Mouse (Mus musculus): ENCODE measurements around the gene Polr2l. TPM values are rescaled to one million over a fixed set of nuclear protein-coding genes. Genes with fewer than 3 reads are reported as not detected.

Gene Polr2l
- 73.2 and 74.5 TPM in 2 replicates for polyA plus RNA-seq (2016; fragmentation: Nextera tagmentation; extraction: Ambion mirVana)

DNA sequence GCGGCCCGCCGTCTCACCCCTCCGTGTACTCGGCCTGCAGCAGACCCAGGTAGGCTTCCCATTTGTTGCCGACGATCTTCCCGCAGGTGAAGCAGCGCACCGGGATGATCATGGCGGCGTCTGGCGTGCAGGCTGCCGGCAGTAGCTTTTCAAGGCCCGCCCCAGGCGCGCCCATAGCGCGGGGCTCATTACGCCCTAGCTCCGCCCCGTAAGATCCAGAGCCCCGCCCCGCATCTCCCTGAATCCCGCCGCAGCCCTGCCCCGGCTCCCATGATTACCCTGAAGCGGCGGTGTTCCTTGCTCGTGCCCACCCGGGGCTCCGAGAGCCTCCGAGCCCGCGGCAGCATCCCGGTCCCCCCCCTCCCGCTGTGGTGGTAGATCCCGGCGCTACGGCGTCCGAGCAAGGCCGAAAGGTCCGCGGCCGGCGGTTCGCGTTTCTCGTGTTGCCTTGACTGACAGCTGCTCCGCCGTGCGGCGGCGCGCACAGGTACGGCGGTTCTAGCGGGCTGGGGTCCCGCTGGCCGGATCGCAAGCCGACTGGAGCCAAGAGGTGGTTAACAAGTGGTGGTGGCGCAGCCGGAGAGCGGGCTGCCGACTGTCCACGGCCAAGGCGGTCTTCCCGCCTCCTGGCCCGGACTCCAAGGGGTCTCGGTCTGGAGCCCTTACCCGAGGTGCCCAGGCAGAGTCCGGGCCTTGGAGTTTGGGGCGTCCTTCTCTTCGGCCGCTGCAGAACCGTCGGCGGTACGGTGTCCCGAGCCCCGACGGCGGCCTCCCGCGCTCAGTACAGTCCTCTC lies at the start of gene Polr2l, which contains the start of gene Tspan4:
TSS of gene Polr2l (minus strand) at position 122 of the 794 bp plus-strand sequence.
TSS of gene Tspan4 (plus strand) at position 230 of the 794 bp plus-strand sequence.
- H3K4me1 ChIP-seq: peaks cover 50% of the 10 kb centered on the region
- H3K4me3 ChIP-seq: peak within 1 kb of the TSS; percentile 92
- H3K27ac ChIP-seq: peak within 1 kb of the TSS; percentile 99
- no peaks in the 10 kb centered on the region for H3K9me3 ChIP-seq
- H3K27me3 ChIP-seq (ENCODE audit: insufficient read depth, poor library complexity, severe bottlenecking): no peaks in the 10 kb centered on the region
- DNase-seq (ENCODE audit: low spot score): peak; percentile 94
- WGBS: under 1% methylated on average over 87 of the region's 87 CpGs
- H3K36me3 ChIP-seq: peaks cover 25% of the 10 kb centered on the region

DNA sequence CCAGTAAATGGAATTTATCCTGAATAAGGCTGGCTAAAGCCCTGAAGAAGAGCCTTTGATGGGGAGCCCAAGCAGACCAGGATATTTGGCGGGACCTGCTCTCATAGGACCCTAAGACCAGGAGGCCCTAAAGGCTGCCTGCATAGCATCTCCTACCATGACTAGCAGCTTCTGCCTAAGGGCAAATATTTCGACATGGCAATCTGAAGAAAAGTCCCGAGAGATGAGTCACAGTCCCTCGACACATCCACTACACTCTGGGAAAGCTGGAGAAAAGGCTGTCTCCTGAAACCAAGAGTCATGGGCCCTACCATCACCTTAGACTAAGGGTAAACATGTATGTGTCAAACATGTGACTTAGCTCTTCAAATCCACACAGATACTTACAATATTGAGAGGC lies 49.3 kb upstream of the Polr2l start:
- Histone ChIP-seq H3K9me3 (no peaks in the 10 kb centered on the region), H3K27ac (no peak overlapping the region), H3K4me1 (peaks cover 15% of the 10 kb centered on the region), H3K4me3 (no peak overlapping the region), H3K27me3 (ENCODE audit: insufficient read depth, poor library complexity, severe bottlenecking) (no peaks in the 10 kb centered on the region), H3K36me3 (peaks cover 40% of the 10 kb centered on the region)
- DNase-seq (ENCODE audit: low spot score): no peak
- 85% methylated on average over 4 of the region's 4 CpGs for WGBS

DNA sequence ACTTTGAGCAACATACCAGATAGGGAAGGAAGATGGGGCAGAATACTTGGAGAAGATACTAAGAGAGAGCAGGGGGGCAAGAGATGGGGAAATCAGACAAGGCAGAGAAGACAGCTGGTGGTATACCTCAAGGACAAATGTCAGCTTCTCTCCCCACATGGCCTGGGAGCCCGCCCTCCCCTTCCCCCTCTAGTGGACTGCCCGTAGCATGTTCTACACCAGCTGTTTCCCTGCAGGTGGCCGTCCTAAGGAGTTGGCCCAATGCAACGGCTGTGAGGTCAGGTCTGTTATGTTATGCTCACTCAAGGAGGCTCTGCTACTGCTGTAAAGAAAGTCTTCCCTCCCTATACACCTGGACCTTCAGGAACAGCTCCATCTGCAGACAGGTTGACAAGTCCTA lies 48.1 kb upstream of the Polr2l start:
- Histone ChIP-seq H3K36me3 (peaks cover 29% of the 10 kb centered on the region), H3K4me1 (peaks cover 22% of the 10 kb centered on the region), H3K4me3 (no peak overlapping the region), H3K9me3 (no peaks in the 10 kb centered on the region), H3K27ac (0 out of 2 replicates have a peak overlapping the region, but pooled peaks have one; percentile 7), H3K27me3 (ENCODE audit: insufficient read depth, poor library complexity, severe bottlenecking) (no peaks in the 10 kb centered on the region)
- no peak for DNase-seq (ENCODE audit: low spot score)
- 44% methylated on average over 4 of the region's 4 CpGs for WGBS

DNA sequence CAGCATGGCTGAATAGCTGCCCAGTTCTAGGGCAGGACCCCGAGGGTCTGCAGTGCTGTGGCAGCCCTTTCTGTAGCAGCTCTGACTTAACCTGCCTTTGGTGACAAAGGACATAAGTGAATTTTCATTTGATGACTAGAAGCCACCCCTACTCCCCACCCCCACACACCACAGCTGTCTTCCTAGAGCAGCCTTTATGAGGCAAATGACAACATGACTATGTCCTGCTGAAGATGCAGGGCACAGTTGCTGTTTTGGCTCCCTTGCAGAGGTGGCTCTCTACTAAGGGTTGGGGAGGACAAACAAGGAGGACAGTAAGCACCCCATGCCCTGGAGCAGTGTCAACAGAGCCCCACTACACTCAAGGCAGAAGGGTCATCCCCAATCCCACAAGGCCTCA lies 44.9 kb upstream of the Polr2l start:
- no peaks in the 10 kb centered on the region for H3K9me3 ChIP-seq
- no peaks in the 10 kb centered on the region for H3K27me3 ChIP-seq (ENCODE audit: insufficient read depth, poor library complexity, severe bottlenecking)
- peaks cover 26% of the 10 kb centered on the region; the same call in 1 of the 2 replicates for H3K36me3 ChIP-seq
- 65% methylated on average over 1 of the region's 1 CpGs for WGBS
- H3K27ac ChIP-seq: peak overlapping the region; percentile 56
- H3K4me3 ChIP-seq: no peak overlapping the region
- H3K4me1 ChIP-seq: peaks cover 26% of the 10 kb centered on the region
- no peak for DNase-seq (ENCODE audit: low spot score)

DNA sequence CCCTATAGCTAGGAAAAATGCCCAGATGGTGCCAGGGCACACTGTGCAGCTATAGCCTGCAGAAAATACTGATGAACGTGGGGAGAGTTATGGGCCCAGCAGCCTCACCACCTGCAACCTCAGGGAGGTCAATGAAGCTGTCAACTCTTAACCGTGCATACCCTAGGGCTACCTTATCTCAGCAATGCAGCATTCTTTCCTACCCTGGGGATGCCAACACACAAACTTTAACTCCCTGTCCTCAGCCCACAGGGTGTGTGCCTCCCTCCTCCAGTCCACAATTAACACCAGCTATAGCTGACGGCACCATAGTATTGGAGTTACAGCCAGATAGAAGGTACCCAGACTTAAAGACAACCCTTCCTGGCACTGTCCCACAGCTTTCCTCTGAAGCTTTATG lies 44.0 kb upstream of the Polr2l start:
- H3K4me1 ChIP-seq: peaks cover 26% of the 10 kb centered on the region
- H3K27ac ChIP-seq: peak overlapping the region; percentile 56
- H3K36me3 ChIP-seq: peaks cover 29% of the 10 kb centered on the region
- no peaks in the 10 kb centered on the region for H3K27me3 ChIP-seq (ENCODE audit: insufficient read depth, poor library complexity, severe bottlenecking)
- no peak for DNase-seq (ENCODE audit: low spot score)
- WGBS: 33% methylated on average over 3 of the region's 3 CpGs
- no peak overlapping the region for H3K4me3 ChIP-seq
- H3K9me3 ChIP-seq: no peaks in the 10 kb centered on the region

DNA sequence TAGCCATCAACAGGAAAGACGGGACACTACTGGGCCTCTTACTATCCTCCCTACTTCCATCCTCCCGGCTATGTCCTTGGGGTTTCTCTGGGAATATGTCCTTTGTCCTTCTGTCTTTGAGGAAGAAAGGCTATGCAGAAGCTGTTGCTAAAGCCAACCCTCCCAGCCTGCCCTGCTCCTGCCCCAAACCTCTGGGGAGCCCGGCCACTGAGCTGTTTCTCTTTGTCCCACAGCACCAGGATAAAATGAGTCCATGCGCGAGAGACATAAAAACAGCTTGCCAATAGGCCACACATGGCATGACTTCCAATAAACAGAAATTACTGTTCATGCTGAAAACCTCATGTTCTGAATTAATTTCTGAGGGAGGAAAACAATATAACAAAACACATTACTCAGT lies 43.4 kb upstream of the Polr2l start:
- peaks cover 25% of the 10 kb centered on the region for H3K4me1 ChIP-seq
- no peaks in the 10 kb centered on the region for H3K27me3 ChIP-seq (ENCODE audit: insufficient read depth, poor library complexity, severe bottlenecking)
- H3K9me3 ChIP-seq: no peaks in the 10 kb centered on the region
- H3K4me3 ChIP-seq: no peak overlapping the region
- 90% methylated on average over 5 of the region's 5 CpGs for WGBS
- H3K36me3 ChIP-seq: peaks cover 35% of the 10 kb centered on the region
- DNase-seq (ENCODE audit: low spot score): no peak
- no peak overlapping the region for H3K27ac ChIP-seq

DNA sequence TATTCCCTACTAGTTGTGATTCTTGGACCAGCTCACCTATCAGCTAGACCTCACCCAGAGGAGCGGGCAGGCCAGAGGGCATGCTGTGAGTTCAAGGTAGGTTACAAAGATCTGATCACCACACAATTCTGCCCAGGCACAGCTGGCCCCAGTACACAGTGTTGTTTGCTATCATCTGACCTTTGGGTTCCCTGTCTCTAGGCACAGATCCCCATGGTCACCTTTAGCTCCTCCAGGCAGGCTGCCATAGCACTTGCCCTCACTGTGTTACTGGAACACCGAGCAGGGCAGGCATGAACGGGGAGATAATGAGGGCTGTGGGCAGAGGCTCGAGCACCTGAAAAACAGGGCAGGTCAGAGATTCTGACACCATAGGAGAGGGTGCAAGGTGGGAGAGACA lies 42.7 kb upstream of the Polr2l start:
- no peaks in the 10 kb centered on the region for H3K9me3 ChIP-seq
- no peaks in the 10 kb centered on the region for H3K27me3 ChIP-seq (ENCODE audit: insufficient read depth, poor library complexity, severe bottlenecking)
- peaks cover 22% of the 10 kb centered on the region for H3K4me1 ChIP-seq
- H3K4me3 ChIP-seq: no peak overlapping the region
- H3K27ac ChIP-seq: no peak overlapping the region
- 77% methylated on average over 4 of the region's 4 CpGs for WGBS
- peaks cover 40% of the 10 kb centered on the region for H3K36me3 ChIP-seq
- no peak for DNase-seq (ENCODE audit: low spot score)

DNA sequence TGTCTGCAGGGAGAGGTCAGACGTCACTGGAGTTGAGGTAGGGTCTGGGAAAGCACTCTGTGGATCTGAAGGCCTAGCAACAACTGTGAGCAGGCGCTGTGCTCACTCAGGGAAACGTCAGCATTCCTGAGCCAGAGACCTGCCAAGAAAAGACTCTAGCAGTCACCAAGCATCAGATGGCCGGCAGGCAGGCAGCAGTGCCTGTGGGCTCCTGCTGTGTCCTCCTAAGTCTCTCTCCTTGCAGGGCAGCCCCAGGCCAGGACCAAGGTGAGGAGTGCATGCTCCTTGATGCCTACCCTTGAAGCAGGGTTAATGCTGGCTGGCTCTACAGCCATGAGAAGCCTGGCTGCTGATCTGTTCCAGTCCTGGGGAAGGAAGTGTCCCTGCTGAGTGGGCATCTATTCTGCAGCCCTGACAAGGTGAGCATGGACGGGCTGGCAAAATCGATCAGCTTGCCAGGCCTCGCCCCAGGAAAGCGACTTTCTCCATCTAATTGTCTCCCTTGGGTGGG lies 35.8 kb upstream of the Polr2l start:
- DNase-seq (ENCODE audit: low spot score): no peak
- H3K36me3 ChIP-seq: peaks cover 40% of the 10 kb centered on the region
- 58% methylated on average over 8 of the region's 8 CpGs for WGBS
- H3K27me3 ChIP-seq (ENCODE audit: insufficient read depth, poor library complexity, severe bottlenecking): no peaks in the 10 kb centered on the region; the same call in 1 of the 2 replicates
- H3K4me3 ChIP-seq: no peak overlapping the region
- no peaks in the 10 kb centered on the region for H3K9me3 ChIP-seq
- peaks cover 44% of the 10 kb centered on the region for H3K4me1 ChIP-seq
- peak overlapping the region; percentile 30; the same call in 1 of the 2 replicates for H3K27ac ChIP-seq

DNA sequence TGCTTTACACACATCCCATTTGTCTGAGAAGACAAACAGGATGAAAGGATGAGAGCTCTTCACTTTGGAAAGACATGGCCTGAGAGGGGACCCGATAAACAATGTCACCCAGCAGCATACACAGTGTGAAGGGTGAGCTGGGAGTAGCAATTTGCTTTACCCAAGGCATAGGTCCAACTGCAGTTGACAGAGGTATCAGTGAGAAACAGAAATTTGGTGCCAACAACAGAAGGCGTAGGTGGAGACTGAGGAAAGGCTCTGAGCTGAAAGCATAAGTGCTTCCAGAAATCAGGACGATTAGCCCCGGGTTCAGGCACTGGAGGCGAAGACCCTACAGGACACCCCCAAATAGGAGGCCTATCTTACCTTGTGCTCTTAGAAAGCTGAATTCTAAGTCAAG lies 35.3 kb upstream of the Polr2l start:
- 89% methylated on average over 5 of the region's 5 CpGs for WGBS
- Histone ChIP-seq H3K4me1 (peaks cover 46% of the 10 kb centered on the region), H3K27ac (0 out of 2 replicates have a peak overlapping the region, but pooled peaks have one; percentile 30)

DNA sequence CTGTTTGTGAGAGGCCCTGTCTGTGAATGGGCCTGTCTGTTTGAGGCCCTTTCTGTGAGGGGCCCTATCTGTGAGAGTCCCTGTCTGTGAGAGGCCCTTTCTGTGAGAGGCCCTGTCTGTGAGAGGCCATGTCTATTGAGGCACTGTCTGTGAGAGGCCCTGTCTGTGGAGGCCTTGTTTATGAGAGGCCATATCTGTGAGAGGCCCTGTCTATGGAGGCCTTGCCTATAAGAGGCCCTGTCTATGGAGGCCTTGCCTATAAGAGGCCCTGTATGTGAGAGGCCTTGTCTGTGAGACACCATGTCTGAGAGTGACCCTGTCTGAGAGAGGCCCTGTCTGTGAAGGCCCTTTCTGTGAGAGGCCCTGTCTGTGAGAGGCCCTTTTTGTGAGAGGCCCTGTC lies 33.2 kb upstream of the Polr2l start:
- peak; percentile 81 for DNase-seq (ENCODE audit: low spot score)
- no peak overlapping the region for H3K4me3 ChIP-seq
- H3K36me3 ChIP-seq: peaks cover 23% of the 10 kb centered on the region
- H3K27me3 ChIP-seq (ENCODE audit: insufficient read depth, poor library complexity, severe bottlenecking): no peaks in the 10 kb centered on the region; the same call in 1 of the 2 replicates
- H3K4me1 ChIP-seq: peaks cover 46% of the 10 kb centered on the region
- H3K27ac ChIP-seq: peak overlapping the region; percentile 78
- no peaks in the 10 kb centered on the region for H3K9me3 ChIP-seq

More for the DNA sequence above, 35.3 kb upstream of the Polr2l start:
- Histone ChIP-seq H3K27me3 (ENCODE audit: insufficient read depth, poor library complexity, severe bottlenecking) (no peaks in the 10 kb centered on the region; the same call in 1 of the 2 replicates), H3K4me3 (no peak overlapping the region), H3K9me3 (no peaks in the 10 kb centered on the region), H3K36me3 (peaks cover 35% of the 10 kb centered on the region)
- no peak for DNase-seq (ENCODE audit: low spot score)

DNA sequence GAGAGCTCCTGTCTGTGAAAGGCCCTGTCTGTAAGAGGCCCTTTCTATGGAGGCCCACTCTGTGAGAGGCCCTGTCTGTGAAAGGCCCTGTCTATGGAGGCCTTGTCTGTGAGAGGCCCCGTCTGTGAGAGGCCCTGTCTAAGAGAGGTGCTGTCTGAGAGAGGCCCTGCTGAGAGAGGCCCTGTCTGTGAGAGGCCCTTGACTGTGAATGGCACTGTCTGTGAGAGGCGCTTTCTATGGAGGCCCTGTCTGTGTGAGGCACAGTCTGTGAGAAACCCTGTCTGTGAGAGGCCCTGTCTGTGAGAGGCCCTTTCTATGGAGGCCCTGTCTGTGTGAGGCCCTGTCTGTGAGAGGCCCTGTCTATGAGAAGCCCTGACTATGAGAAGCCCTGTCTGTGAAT lies 31.3 kb upstream of the Polr2l start:
- no peaks in the 10 kb centered on the region for H3K9me3 ChIP-seq
- DNase-seq (ENCODE audit: low spot score): no peak
- H3K36me3 ChIP-seq: peaks cover 20% of the 10 kb centered on the region; the same call in 1 of the 2 replicates
- H3K4me3 ChIP-seq: no peak overlapping the region
- peak overlapping the region; percentile 78 for H3K27ac ChIP-seq
- peaks cover 45% of the 10 kb centered on the region for H3K4me1 ChIP-seq
- H3K27me3 ChIP-seq (ENCODE audit: insufficient read depth, poor library complexity, severe bottlenecking): no peaks in the 10 kb centered on the region; the same call in 1 of the 2 replicates
- 70% methylated on average over 2 of the region's 2 CpGs for WGBS

DNA sequence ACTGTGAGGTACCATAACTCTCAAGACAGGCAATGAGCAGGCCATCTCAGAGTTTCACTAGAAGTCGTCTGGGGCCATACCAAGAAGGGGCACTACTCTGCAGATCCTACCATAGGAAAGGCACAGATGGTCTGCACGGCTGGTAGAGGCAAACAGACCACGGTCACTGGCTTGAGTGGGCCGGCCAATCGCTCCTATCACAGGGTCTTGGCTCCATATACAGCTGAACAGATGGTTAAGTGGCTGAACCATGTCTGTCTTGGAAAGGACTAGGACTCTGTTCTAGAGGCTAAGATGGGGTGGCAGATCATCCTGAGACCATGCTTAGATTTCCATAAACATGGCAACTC lies 27.6 kb upstream of the Polr2l start:
- Histone ChIP-seq H3K4me1 (peaks cover 22% of the 10 kb centered on the region), H3K4me3 (no peak overlapping the region), H3K27me3 (ENCODE audit: insufficient read depth, poor library complexity, severe bottlenecking) (no peaks in the 10 kb centered on the region), H3K9me3 (no peaks in the 10 kb centered on the region), H3K27ac (no peak overlapping the region), H3K36me3 (peaks cover 26% of the 10 kb centered on the region)
- 90% methylated on average over 5 of the region's 5 CpGs for WGBS
- no peak for DNase-seq (ENCODE audit: low spot score)

DNA sequence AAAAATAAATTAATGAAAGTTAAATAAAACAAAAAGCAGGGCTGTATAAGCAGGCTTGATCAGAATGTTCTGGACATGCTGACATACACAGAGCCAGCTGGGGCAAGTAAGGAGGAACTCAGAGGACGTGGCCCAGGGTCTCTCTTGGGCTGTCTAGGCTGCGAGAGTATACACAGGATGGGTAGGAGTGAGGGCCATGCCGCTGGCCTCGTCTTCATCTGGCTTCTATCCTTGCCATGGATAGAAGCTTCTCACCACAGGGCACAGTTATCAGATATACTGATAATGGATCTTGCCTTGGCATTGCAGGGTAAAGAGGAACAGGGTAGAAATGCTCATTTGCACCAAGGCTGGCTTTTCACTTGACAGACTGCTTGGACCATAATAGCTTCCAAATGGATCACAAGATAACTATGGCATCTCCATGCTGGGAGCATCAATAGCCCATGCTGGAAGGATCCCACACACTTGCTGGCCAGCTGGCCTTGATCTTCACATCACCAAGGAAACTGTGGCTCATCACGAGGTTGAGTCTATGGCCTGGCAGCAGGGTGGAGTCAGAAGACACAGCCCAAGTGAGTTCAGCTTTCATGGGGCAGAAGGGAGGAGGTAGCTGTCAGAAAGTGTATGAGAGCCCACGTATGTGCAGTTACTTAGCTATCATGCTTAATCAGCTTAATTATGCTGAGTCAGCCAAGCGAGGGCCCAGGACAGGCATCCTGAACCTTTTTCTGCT lies 27.1 kb upstream of the Polr2l start:
- WGBS: 90% methylated on average over 7 of the region's 7 CpGs

More for the DNA sequence above, 27.1 kb upstream of the Polr2l start:
- Histone ChIP-seq H3K4me3 (no peak overlapping the region), H3K27me3 (ENCODE audit: insufficient read depth, poor library complexity, severe bottlenecking) (no peaks in the 10 kb centered on the region), H3K9me3 (no peaks in the 10 kb centered on the region), H3K36me3 (peaks cover 27% of the 10 kb centered on the region), H3K4me1 (peaks cover 26% of the 10 kb centered on the region), H3K27ac (no peak overlapping the region)
- DNase-seq (ENCODE audit: low spot score): no peak

Measured in heart, embryonic 10.5 days (tissue).